Mouse (Mus musculus): ENCODE data around the gene Ajuba. TPM values are rescaled to one million over a fixed set of nuclear protein-coding genes. Genes with fewer than 3 reads are reported as not detected.
A peak's percentile ranks its signal among the peaks of the same experiment; 100 is the strongest.
"Not testable (repeated sequence)": the region's sequence is repeated elsewhere in the genome, so short reads cannot be mapped to it uniquely, and the experiment has no call there.

Gene Ajuba
- 37.5 and 47.3 TPM in 2 replicates for polyA plus RNA-seq (2016; fragmentation: Nextera tagmentation; extraction: Ambion mirVana)

DNA sequence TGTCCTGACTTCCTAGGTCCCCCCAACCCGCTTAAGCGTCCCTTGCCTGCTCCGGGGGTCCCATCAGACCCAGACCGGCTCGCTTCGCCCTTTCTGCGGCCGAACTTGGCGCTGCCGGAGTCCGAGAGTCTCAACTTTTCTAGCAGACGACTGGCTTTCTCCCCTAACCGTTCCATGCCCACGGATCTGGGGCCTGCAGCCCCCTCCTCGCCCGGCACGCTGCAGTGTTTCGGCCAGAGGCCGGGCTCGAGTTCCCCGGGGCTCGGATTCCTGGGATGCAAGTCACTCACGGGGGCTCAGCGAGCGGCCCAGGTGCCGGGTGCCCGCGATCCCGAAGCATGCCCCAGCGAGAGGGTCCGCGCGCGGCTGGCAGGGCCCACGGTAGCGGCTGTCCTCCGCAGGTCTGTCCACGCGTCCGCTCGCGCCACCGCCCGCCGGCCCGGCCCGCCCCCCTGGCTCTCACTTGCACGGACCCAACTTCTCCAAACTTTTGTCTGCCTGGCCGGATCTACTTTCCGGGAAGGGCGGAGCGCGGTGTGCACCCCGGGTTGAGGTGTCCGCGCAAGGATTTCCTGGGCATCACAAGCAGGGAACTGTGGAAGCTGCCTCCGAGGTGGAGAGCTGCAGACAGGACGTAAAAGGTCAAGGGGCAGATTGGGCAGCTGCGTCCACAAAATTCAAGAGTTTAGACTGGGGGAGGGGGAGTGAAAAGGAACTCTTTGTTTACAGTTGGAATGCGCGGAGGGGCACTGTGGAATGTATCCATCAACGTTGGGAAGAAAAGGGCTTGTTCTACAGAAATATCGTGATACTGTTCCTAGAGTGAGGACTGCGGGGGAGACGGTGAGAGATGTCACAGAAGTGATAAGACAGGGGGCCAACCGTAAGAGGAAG, at the start of gene Ajuba:
Gene Ajuba (minus strand): TSS at position 470 of the 894 bp plus-strand sequence.
- WGBS, result under 1% methylated on average over 66 of the region's 66 CpGs
- peaks cover 11% of the 10 kb centered on the region; the same call in 1 of the 2 replicates for H3K27me3 ChIP-seq
- H3K9ac ChIP-seq, result peak within 1 kb of the TSS; percentile 95
- H3K27ac ChIP-seq, result peak within 1 kb of the TSS; percentile 86
- H3K4me1 ChIP-seq, result peaks cover 59% of the 10 kb centered on the region
- no peaks in the 10 kb centered on the region for H3K9me3 ChIP-seq
- ATAC-seq (ENCODE audit: low FRiP score), result peak; percentile 57
- peak within 1 kb of the TSS; percentile 82 for H3K4me2 ChIP-seq
- no peaks in the 10 kb centered on the region for H3K36me3 ChIP-seq (replicated peaks)
- H3K4me3 ChIP-seq (replicated peaks), result peak within 1 kb of the TSS; percentile 82

DNA sequence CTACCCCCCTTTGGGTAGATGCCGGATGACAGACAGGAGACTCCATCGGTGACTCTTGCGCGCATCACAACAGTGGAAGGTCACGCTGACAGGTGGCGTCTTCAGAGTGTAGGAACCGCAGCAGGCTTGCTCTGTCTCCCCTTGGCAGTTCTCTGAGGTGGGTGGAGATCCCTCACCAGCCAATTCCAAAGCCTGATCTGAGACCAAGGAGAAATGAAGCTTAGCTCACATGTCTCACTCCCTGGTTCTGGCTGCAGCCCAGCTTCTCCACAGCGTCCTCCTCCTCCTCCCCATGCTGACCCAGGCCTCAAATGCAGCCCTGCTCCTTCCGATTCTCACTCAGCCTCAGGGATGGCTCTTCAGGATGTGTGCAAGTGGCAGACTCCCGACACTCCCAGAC, 47.6 kb upstream of the Ajuba start:
- H3K9ac ChIP-seq, result no peak overlapping the region
- ATAC-seq (ENCODE audit: low FRiP score), result no peak
- no peak overlapping the region for H3K4me2 ChIP-seq
- no peak overlapping the region for H3K4me3 ChIP-seq (replicated peaks)
- H3K27ac ChIP-seq, result no peak overlapping the region
- 0 out of 2 replicates have a peak, but pooled peaks cover 6% of the 10 kb centered on the region for H3K36me3 ChIP-seq (replicated peaks)
- H3K9me3 ChIP-seq, result no peaks in the 10 kb centered on the region
- H3K27me3 ChIP-seq, result no peaks in the 10 kb centered on the region
- no peaks in the 10 kb centered on the region for H3K4me1 ChIP-seq
- 78% methylated on average over 10 of the region's 10 CpGs for WGBS

DNA sequence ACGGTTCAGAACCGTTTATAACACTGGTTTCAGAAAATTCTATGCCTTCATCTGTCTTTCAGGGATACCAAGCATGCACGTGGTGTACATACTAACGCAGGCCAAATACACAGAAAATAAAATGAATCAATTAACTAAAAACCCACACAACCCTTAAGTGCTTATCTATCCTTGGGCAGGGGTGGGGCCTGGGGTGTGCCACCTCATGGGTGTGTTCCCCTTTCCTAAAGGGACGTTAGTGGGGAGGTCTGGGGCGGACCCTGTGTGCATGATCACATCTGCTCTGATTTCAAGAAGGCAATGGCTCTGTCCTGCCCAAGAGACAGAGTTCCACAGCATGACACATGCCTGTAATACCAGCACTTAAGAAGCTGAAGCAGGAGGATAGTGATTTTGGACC, 46.0 kb upstream of the Ajuba start:
- H3K9me3 ChIP-seq, result no peaks in the 10 kb centered on the region
- no peak overlapping the region for H3K4me3 ChIP-seq (replicated peaks)
- H3K27me3 ChIP-seq, result no peaks in the 10 kb centered on the region
- no peak overlapping the region for H3K27ac ChIP-seq
- H3K36me3 ChIP-seq (replicated peaks), result no peaks in the 10 kb centered on the region
- H3K9ac ChIP-seq, result no peak overlapping the region
- 87% methylated on average over 6 of the region's 6 CpGs for WGBS
- no peaks in the 10 kb centered on the region for H3K4me1 ChIP-seq
- no peak for ATAC-seq (ENCODE audit: low FRiP score)
- H3K4me2 ChIP-seq, result no peak overlapping the region

DNA sequence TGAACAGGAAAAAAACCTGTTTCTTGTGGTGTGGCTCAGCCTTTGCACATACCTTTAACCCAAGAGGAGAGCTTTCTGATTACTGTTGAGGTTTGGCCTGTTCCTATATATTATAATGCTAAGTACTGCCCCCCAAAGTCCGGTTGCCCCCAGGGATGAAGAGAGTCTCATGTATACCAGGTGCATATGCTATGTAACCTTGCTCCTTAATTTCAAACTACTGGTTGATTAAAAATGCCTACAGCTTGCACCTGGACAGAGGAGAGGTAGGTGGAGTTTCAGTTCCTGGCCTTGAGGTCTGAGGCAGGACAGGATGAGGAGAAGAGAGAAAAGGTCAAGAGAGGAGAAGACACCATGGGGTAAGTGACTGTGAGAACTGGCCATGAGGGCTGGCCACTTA, 43.8 kb upstream of the Ajuba start, which contains the start of gene Psmb11:
Gene Psmb11 (plus strand): TSS at position 301 of the 400 bp plus-strand sequence.
- no peak within 1 kb of the TSS for H3K27ac ChIP-seq
- no peak within 1 kb of the TSS for H3K4me3 ChIP-seq (replicated peaks)
- H3K36me3 ChIP-seq (replicated peaks), result peaks cover 4% of the 10 kb centered on the region
- no peaks in the 10 kb centered on the region for H3K27me3 ChIP-seq
- no peak within 1 kb of the TSS for H3K4me2 ChIP-seq
- H3K9ac ChIP-seq, result no peak within 1 kb of the TSS
- peaks cover 11% of the 10 kb centered on the region for H3K4me1 ChIP-seq
- 88% methylated on average over 1 of the region's 1 CpGs for WGBS
- H3K9me3 ChIP-seq, result no peaks in the 10 kb centered on the region
- ATAC-seq (ENCODE audit: low FRiP score), result no peak

DNA sequence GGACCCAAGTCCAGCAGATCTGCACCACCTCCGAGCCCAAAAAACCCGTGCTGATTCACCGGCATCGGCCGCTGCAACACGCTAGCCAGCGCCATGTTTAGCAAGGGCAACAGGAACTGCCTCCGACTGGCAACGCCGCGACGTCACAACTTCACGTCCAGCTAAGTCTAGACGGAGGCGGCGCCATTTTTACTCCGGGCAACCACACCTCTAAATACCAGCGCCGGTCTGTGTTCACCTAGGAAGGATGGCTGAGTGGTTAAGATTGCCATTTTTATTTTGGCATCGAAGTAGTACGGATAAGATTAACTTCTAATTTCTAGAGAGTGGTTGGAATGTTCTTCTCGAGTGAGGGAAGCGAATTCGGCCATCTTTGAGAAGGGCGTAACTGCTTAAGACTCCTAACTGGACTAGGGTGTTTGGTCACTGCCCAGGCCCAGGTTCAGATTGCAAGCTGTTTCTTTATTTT, 40.6 kb upstream of the Ajuba start, which contains the start of gene Psmb5:
Gene Psmb5 (minus strand): TSS at position 126 of the 469 bp plus-strand sequence.
- Histone ChIP-seq H3K36me3 (replicated peaks) (peaks cover 30% of the 10 kb centered on the region), H3K4me2 (peak within 1 kb of the TSS; percentile 75), H3K4me3 (replicated peaks) (peak within 1 kb of the TSS; percentile 88), H3K27me3 (no peaks in the 10 kb centered on the region), H3K9me3 (no peaks in the 10 kb centered on the region), H3K27ac (peak within 1 kb of the TSS; percentile 76), H3K9ac (peak within 1 kb of the TSS; percentile 90), H3K4me1 (peaks cover 11% of the 10 kb centered on the region)
- WGBS, result under 1% methylated on average over 25 of the region's 25 CpGs
- peak; percentile 92 for ATAC-seq (ENCODE audit: low FRiP score)

DNA sequence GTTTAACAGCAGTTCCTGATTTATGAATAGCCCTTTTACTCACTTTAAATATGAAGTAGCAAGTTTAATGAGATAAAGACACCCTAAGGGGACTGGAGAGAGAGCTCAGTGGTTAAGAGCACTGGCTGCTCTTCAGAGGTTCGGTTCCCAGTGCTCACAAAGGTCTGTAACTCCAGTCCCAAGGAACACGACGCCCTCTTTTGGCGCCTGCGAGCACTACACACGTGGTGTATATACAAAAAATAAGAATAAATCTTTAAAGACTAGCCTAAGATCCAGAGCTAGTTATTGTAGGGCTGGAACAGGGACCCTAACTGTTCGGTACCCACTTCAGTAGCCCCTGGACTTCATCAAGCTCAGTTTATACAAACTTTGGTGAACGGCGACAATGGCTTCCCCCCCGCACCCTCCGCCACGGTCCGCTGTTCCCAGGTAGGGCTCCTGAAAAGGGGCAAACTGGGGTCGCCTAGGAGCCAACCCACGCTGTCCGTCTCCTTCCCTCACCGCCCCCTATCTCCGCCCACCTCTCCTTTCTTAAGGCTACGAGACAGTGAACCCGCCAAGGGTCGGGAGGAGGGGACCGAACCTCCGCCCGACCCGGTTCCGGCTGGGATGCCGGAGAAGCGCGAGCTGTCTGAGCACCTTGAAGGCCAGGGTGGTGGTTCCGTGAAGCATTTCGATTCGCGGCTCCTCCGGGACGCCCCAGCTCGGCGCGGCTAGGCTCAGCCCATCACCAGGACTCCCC, 40.0 kb upstream of the Ajuba start:
- Histone ChIP-seq H3K9me3 (no peaks in the 10 kb centered on the region), H3K36me3 (replicated peaks) (peaks cover 35% of the 10 kb centered on the region), H3K4me1 (peaks cover 11% of the 10 kb centered on the region), H3K9ac (peak overlapping the region; percentile 90), H3K27ac (peak overlapping the region; percentile 76), H3K4me3 (replicated peaks) (peak overlapping the region; percentile 88), H3K27me3 (no peaks in the 10 kb centered on the region), H3K4me2 (peak overlapping the region; percentile 75)
- WGBS, result 1% methylated on average over 38 of the region's 38 CpGs
- ATAC-seq (ENCODE audit: low FRiP score), result peak; percentile 51; the same call in 1 of the 2 replicates

DNA sequence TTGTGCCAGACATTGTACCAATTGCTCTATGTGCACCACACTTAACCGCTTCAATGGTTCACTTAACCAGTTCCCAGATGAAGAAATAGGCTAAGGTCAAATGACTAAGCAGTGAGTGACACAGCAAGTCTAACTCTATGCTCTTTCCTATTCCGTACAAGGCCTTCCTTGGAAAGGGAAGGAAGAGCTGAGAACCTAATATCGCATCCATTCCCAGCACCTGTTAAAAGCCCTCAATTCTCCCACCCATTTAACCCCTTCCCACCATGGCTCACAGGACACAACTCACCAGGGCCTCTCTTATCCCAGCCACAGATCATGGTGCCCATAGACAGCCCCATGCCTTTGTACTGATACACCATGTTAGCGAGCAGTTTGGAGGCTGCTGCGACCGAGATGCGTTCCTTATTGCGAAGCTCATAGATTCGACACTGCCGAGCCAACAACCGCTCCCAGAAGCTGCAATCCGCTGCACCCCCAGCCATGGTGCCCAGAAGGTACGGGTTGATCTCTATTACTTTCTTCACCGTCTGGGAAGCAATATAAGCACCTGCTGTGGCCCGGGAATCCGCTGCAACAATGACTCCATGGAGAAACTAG, 39.0 kb upstream of the Ajuba start:
- H3K4me2 ChIP-seq, result peak overlapping the region; percentile 75

DNA sequence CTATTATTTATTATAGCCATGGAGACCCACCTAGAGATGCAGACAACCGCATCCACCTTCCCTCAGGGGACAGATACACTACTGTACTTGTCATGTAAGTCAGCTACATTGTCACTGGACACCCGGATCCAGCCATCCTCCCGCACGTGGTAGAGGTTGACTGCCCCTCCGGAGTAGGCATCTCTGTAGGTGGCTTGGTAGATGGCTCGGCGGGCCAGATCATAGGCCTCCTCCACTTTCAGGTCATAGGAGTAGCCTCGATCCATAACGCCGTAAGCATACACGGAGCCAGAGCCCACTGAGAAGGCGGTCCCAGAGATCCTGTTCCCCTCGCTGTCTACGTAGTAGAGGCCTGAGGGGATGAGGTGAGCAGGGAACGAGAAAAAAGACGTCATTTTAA, 36.8 kb upstream of the Ajuba start:
- H3K4me3 ChIP-seq (replicated peaks); H3K4me2 ChIP-seq; H3K27me3 ChIP-seq; H3K27ac ChIP-seq; H3K9me3 ChIP-seq; H3K9ac ChIP-seq; ATAC-seq (ENCODE audit: low FRiP score): not testable (repeated sequence)
- 93% methylated on average over 16 of the region's 16 CpGs for WGBS
- Histone ChIP-seq H3K36me3 (replicated peaks) (peaks cover 40% of the 10 kb centered on the region), H3K4me1 (peaks cover 11% of the 10 kb centered on the region)

More for the DNA sequence above, 39.0 kb upstream of the Ajuba start:
- H3K9ac ChIP-seq, result no peak overlapping the region
- no peak overlapping the region for H3K4me3 ChIP-seq (replicated peaks)
- H3K36me3 ChIP-seq (replicated peaks), result peaks cover 40% of the 10 kb centered on the region
- 92% methylated on average over 16 of the region's 16 CpGs for WGBS
- peaks cover 11% of the 10 kb centered on the region for H3K4me1 ChIP-seq
- no peak overlapping the region for H3K27ac ChIP-seq
- H3K27me3 ChIP-seq, result no peaks in the 10 kb centered on the region
- H3K9me3 ChIP-seq, result no peaks in the 10 kb centered on the region
- no peak for ATAC-seq (ENCODE audit: low FRiP score)

DNA sequence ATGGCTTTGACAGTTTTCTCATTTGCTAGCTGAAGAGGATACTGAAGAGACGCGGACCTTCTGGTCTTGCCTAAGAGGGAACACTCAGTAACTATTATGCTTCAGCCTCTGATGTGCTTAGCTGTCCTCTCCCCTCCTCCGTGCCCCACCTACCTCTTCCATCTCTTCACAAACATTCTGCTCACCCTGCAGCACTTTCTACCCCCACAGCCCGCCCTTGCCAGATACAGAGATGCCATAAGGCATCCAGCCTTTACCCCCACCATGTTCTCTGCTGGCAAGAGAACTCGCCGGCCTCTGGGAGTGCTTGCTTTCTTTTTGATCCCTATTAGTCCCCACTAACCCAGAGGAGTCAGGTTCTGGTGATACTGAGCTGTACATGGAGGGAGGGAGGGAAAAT, 33.3 kb upstream of the Ajuba start:
- WGBS, result 85% methylated on average over 6 of the region's 6 CpGs
- H3K9ac ChIP-seq, result no peak overlapping the region
- no peak for ATAC-seq (ENCODE audit: low FRiP score)
- H3K9me3 ChIP-seq, result no peaks in the 10 kb centered on the region
- H3K27me3 ChIP-seq, result no peaks in the 10 kb centered on the region
- no peak overlapping the region for H3K4me3 ChIP-seq (replicated peaks)
- H3K4me2 ChIP-seq, result no peak overlapping the region
- H3K36me3 ChIP-seq (replicated peaks), result peaks cover 31% of the 10 kb centered on the region
- peaks cover 6% of the 10 kb centered on the region; the same call in 1 of the 2 replicates for H3K4me1 ChIP-seq
- H3K27ac ChIP-seq, result peak overlapping the region; percentile 32; the same call in 1 of the 2 replicates

DNA sequence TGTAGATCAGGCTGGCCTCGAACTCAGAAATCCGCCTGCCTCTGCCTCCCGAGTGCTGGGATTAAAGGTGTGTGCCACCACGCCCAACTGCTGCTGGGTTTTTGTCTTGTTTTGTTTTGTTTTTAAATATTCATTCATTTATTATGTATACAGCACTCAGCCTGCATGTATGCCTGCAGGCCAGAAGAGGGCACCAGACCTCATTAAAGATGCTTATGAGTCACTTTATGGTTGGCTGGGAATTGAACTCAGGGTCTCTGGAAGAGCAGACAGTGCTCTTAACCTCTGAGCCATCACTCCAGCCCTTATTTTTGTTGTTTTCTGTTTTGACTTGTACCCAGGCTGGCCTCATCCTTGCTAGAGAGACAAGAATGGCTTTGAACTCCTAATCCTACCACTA, 32.6 kb upstream of the Ajuba start:
- 71% methylated on average over 4 of the region's 4 CpGs for WGBS
- Histone ChIP-seq H3K27ac (no peak overlapping the region), H3K4me2 (no peak overlapping the region), H3K4me3 (replicated peaks) (no peak overlapping the region), H3K9me3 (no peaks in the 10 kb centered on the region), H3K36me3 (replicated peaks) (peaks cover 24% of the 10 kb centered on the region), H3K27me3 (no peaks in the 10 kb centered on the region), H3K4me1 (peaks cover 8% of the 10 kb centered on the region), H3K9ac (no peak overlapping the region)
- no peak for ATAC-seq (ENCODE audit: low FRiP score)

DNA sequence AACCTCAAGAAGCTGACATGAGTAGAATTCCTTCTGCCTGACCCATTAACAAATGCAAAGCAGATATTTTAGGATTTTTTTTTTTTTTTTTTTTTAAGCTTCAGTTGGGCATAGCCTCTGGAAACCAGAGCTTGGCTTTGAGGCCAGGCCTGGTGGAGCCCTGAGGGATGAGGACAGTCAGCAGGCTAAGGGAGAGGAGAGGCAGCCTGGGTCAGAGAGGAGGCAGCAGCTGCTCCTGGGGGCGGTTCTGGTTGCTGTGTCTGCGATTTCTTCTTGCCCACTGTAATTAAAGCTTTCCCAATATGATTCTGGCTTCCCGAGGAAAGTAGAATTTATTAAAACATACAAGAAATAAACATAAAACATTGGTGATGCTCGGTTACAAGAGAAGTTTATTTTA, 31.9 kb upstream of the Ajuba start:
- no peak for ATAC-seq (ENCODE audit: low FRiP score)
- no peaks in the 10 kb centered on the region for H3K9me3 ChIP-seq
- no peak overlapping the region for H3K27ac ChIP-seq
- no peak overlapping the region for H3K4me3 ChIP-seq (replicated peaks)
- H3K27me3 ChIP-seq, result no peaks in the 10 kb centered on the region
- no peak overlapping the region for H3K4me2 ChIP-seq
- no peak overlapping the region for H3K9ac ChIP-seq
- 75% methylated on average over 4 of the region's 4 CpGs for WGBS
- peaks cover 17% of the 10 kb centered on the region for H3K36me3 ChIP-seq (replicated peaks)
- peaks cover 15% of the 10 kb centered on the region for H3K4me1 ChIP-seq

DNA sequence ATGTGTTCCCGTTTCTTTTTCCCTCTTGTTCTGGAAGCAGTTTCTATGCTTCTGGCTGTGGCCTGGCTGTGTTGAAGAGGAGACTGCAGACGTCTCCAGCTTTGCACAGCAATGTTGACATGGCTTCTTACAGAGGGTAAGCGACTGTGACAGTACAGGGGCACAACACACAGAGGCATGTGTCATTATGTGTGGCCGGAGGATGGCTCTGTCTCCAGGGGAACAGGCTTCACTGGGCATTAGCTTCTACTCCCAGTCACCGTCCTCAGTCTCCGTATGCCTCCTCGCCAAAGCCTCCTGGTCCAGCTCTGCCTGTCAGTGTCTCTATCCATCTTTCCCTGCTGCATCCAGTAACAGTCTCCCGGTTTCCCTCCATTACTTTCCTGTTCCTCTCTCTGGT, 29.9 kb upstream of the Ajuba start:
- no peaks in the 10 kb centered on the region for H3K27me3 ChIP-seq
- no peak overlapping the region for H3K27ac ChIP-seq
- H3K4me2 ChIP-seq, result no peak overlapping the region
- WGBS, result 59% methylated on average over 8 of the region's 8 CpGs
- H3K9me3 ChIP-seq, result no peaks in the 10 kb centered on the region
- peaks cover 5% of the 10 kb centered on the region for H3K36me3 ChIP-seq (replicated peaks)
- peaks cover 28% of the 10 kb centered on the region for H3K4me1 ChIP-seq
- H3K9ac ChIP-seq, result no peak overlapping the region
- no peak for ATAC-seq (ENCODE audit: low FRiP score)
- H3K4me3 ChIP-seq (replicated peaks), result no peak overlapping the region

Data from forebrain, embryonic 12.5 days (tissue).